Mouse (Mus musculus): ENCODE measurements around the gene Tgfbi.

DNA sequence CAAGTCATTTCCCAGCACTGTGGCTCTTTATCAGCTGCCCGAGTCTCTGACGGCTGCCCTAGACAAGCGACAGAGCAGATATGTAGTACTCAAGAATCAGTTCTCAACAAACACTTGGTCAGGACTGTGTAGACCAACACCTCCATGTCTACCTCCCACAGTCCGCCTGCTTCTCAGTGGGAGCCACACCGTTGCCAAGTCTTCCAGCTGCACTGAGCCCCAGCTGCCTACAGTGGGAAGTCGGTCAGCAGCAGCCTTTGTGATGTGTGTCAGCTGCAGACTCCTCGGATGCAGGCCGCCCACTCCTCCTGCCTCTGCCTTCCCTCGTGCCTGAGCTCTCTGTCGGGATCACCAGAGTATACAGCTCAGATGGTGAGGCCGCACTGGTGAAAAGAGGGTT lies 61.9 kb downstream of the Tgfbi start:
- no peak for TF ChIP-seq POLR2A (IDR thresholded peaks at IDR 0.05; ENCODE audit: extremely low read depth, insufficient read depth, low read length)
- no peak for TF ChIP-seq CTCF (IDR thresholded peaks at IDR 0.05; ENCODE audit: extremely low read depth, insufficient read depth, low read length)
